Mouse (Mus musculus) limb, embryonic 15.5 days (tissue): ENCODE results near the gene Gbp2b. TPM values are rescaled to one million over a fixed set of nuclear protein-coding genes. Genes with fewer than 3 reads are reported as not detected.
A peak's percentile ranks its signal among the peaks of the same experiment; 100 is the strongest.
"Not testable (repeated sequence)": the region's sequence is repeated elsewhere in the genome, so short reads cannot be mapped to it uniquely, and the experiment has no call there.

Experiments used
- ATAC-seq: fragments of 200-750 bp; cut with Nextera tagmentation; 2 replicates; pipeline ENCODE4 v1.8.0; 2017; ENCODE audit warnings: low read depth, moderate TSS enrichment; ENCODE audit not compliant: insufficient number of reproducible peaks, low FRiP score, low TSS enrichment
- H3K27ac ChIP-seq: fragments of 300-500 bp; sonication (generic); 2 replicates; pipeline ENCODE4 v1.5.1; 2015; ENCODE audit warnings: moderate library complexity, mild to moderate bottlenecking, inconsistent platforms
- H3K27me3 ChIP-seq: fragments of 300-500 bp; sonication (generic); 2 replicates; pipeline ENCODE4 v1.6.1; 2015; ENCODE audit warnings: inconsistent platforms
- H3K36me3 ChIP-seq: fragments of 300-500 bp; sonication (generic); 2 replicates; pipeline ENCODE4 v1.6.1; 2015; ENCODE audit warnings: inconsistent platforms
- H3K4me1 ChIP-seq: fragments of 300-500 bp; sonication (generic); 2 replicates; pipeline ENCODE4 v1.6.1; 2015; ENCODE audit warnings: inconsistent platforms
- H3K4me2 ChIP-seq: fragments of 300-500 bp; sonication (generic); 2 replicates; pipeline ENCODE4 v1.6.1; 2015; ENCODE audit warnings: mild to moderate bottlenecking, inconsistent platforms
- H3K4me3 ChIP-seq: fragments of 300-500 bp; sonication (generic); 2 replicates; pipeline ENCODE4 v1.5.1; 2015; ENCODE audit warnings: mild to moderate bottlenecking, inconsistent platforms
- H3K9ac ChIP-seq: fragments of 300-500 bp; sonication (generic); 2 replicates; pipeline ENCODE4 v1.6.1; 2015; ENCODE audit warnings: inconsistent platforms
- H3K9me3 ChIP-seq: fragments of 300-500 bp; sonication (generic); 2 replicates; pipeline ENCODE4 v1.6.1; 2016; ENCODE audit warnings: inconsistent platforms
- WGBS: fragments of 180-500 bp; shearing (Covaris S2); methylation state at CpG from one replicate; pipeline ENCODE4 v1.1.7; 2015; 5-methylcytosine and 5-hydroxymethylcytosine counted together
- polyA plus RNA-seq: library from polyadenylated mRNA; unstranded; fragments of >200 nt; fragmentation: Nextera tagmentation; extraction: Ambion mirVana; gene quantifications from 2 replicates; pipeline ENCODE4 v1.2.1, GENCODE M21; 2015

The Gbp2b gene
- polyA plus RNA-seq: not detected in 2 replicates

GRCm38 (mm10) chr3:142594547-142594946 is at the start of gene Gbp2b:
TSS of gene Gbp2b (plus strand) at chr3:142594847.
- 53% methylated on average over 1 of the region's 1 CpGs for WGBS
- no peak within 1 kb of the TSS for H3K4me3 ChIP-seq

GRCm38 (mm10) chr3:142546690-142547089 is 48.0 kb upstream of the Gbp2b start:
- 80% methylated on average over 3 of the region's 3 CpGs for WGBS
- H3K9ac ChIP-seq: no peak overlapping the region
- no peaks in the 10 kb centered on the region for H3K36me3 ChIP-seq
- no peak overlapping the region for H3K4me3 ChIP-seq
- H3K27me3 ChIP-seq: no peaks in the 10 kb centered on the region
- H3K4me2 ChIP-seq: no peak overlapping the region
- no peak for ATAC-seq
- H3K4me1 ChIP-seq: no peaks in the 10 kb centered on the region
- no peaks in the 10 kb centered on the region for H3K9me3 ChIP-seq
- H3K27ac ChIP-seq: no peak overlapping the region

More at GRCm38 (mm10) chr3:142594547-142594946, at the start of gene Gbp2b:
- Histone ChIP-seq H3K4me2 (no peak within 1 kb of the TSS), H3K9ac (no peak within 1 kb of the TSS), H3K27ac (no peak within 1 kb of the TSS), H3K36me3 (no peaks in the 10 kb centered on the region), H3K27me3 (no peaks in the 10 kb centered on the region), H3K4me1 (no peaks in the 10 kb centered on the region), H3K9me3 (no peaks in the 10 kb centered on the region)
- no peak for ATAC-seq

- WGBS: 82% methylated on average over 3 of the region's 3 CpGs
- no peak overlapping the region for H3K4me2 ChIP-seq
- no peaks in the 10 kb centered on the region for H3K36me3 ChIP-seq
- no peaks in the 10 kb centered on the region for H3K27me3 ChIP-seq
- no peaks in the 10 kb centered on the region for H3K4me1 ChIP-seq
- no peak overlapping the region for H3K27ac ChIP-seq
- no peak overlapping the region for H3K9ac ChIP-seq
- no peak overlapping the region for H3K4me3 ChIP-seq
- ATAC-seq: no peak
- H3K9me3 ChIP-seq: no peaks in the 10 kb centered on the region
Observed at GRCm38 (mm10) chr3:142550052-142550676, 44.5 kb upstream of the Gbp2b start.

DNA sequence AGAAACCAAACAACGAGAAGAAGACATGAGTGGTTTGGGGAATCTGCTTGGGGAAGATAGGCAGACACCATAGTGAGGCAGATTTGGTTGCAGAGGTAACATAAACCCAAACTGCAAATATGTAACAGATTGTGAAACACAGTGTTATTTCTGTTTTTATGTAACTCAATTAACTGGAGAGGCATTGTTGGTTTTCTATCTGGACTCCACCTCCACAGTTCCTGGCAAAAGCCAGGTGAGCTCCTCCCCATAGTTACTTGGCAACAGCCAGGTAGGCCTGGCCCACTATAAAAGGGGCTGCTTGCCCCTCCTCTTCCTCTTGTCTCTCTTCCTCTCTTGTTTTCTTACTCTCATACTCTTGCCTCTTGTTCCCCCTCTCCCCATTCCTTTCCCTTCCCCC is 40.0 kb upstream of the Gbp2b start:
- Histone ChIP-seq H3K27ac (no peak overlapping the region), H3K36me3 (no peaks in the 10 kb centered on the region), H3K9ac (no peak overlapping the region), H3K4me2 (no peak overlapping the region), H3K27me3 (no peaks in the 10 kb centered on the region), H3K4me3 (no peak overlapping the region), H3K4me1 (no peaks in the 10 kb centered on the region), H3K9me3 (no peaks in the 10 kb centered on the region)
- no peak for ATAC-seq
- 73% methylated on average over 1 of the region's 1 CpGs for WGBS

DNA sequence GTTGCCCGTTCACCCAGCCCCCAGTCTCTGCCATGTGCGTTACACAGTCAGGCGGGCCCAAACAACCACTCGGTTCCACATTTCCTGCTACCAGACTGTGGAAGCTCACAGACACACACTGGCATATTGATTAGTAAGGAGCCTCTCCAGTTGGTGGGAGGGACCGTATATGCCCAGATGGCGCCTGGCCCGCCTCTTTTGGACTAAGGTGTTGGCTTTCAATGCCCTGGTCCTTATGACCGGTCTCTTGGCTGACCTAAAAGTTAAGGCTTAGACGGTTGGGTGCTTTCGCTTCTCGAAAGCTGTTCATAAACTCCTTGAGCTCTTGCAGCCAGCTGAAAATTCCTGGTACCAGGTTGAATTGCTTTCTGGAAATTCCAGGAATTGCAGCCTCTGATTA is 39.0 kb upstream of the Gbp2b start:
- WGBS: 82% methylated on average over 11 of the region's 11 CpGs
- no peak for ATAC-seq
- no peak overlapping the region for H3K4me3 ChIP-seq

DNA sequence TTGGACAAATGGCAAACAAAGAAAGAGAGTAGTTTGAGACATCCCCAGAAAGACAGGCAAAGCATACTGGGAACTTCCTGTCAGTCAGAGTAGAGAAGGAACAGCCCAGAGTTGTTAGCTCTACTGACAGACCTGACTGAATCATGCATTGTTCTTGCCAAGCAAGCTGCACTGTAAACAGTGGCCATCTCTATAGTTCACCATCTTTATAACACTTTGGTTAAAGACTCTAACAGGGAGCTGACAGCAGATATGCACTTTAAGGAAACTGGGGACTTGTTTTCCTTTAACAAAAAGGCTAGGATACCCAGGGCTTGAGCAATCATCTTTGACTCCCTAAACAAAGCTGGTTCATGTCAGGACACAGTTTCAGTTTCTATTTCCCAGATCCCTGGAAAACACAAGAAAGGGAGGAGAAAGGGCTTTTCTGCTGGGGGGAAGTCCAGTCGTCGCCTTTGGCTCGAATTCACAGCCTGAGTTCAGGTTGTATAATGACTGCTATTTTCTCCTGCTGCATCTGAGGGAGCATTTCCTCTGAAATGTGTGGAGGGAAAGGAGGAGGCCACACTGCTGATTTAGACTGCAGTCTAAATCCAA is 34.9 kb upstream of the Gbp2b start, which contains the start of gene Gbp3:
Gene Gbp3, plus strand, starts transcription at position 395 of the 597 bp plus-strand sequence.
- Histone ChIP-seq H3K4me3 (peak within 1 kb of the TSS; percentile 36), H3K27me3 (no peaks in the 10 kb centered on the region), H3K4me1 (0 out of 2 replicates have a peak, but pooled peaks cover 3% of the 10 kb centered on the region), H3K27ac (no peak within 1 kb of the TSS), H3K9ac (0 out of 2 replicates have a peak within 1 kb of the TSS, but pooled peaks have one; percentile 7), H3K9me3 (no peaks in the 10 kb centered on the region), H3K36me3 (no peaks in the 10 kb centered on the region), H3K4me2 (peak within 1 kb of the TSS; percentile 45)
- ATAC-seq: no peak
- 26% methylated on average over 3 of the region's 3 CpGs for WGBS

More for the DNA sequence above, 39.0 kb upstream of the Gbp2b start:
- H3K9ac ChIP-seq: no peak overlapping the region
- H3K36me3 ChIP-seq: no peaks in the 10 kb centered on the region
- no peak overlapping the region for H3K27ac ChIP-seq
- no peaks in the 10 kb centered on the region for H3K27me3 ChIP-seq
- 0 out of 2 replicates have a peak, but pooled peaks cover 3% of the 10 kb centered on the region for H3K4me1 ChIP-seq
- H3K4me2 ChIP-seq: no peak overlapping the region
- no peaks in the 10 kb centered on the region for H3K9me3 ChIP-seq

DNA sequence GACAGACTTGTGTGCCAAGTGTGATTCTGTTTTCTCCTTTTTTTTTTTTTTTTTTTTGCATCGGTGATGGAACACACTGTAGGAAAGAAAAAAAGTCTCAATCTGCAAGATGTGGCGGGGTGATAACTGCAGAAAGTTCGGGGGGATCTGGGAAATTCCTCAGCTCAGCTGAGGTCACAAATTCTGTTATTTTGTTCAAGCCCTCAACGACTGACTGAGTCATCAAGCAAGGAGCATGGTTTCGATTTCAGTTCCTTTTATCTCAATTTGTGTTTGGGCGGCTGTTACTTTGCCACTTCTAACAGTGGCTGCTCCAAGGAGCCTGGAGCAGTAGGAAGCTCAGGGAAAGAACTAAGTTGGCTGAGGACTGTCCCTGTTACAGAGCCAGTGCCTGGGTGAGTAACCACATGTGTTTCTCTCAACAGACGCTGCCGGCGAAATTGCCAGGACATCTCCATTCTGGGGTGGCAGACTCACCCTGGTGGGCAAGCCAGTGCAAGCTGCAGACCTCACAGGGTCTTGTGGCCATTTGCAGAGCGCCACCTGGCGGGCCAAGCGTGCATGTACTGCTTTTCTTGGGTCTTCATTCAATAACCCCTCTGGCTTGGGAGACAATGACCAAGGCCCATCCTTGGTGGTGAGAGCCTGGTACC is 34.2 kb upstream of the Gbp2b start:
- no peak for ATAC-seq
- Histone ChIP-seq H3K36me3 (no peaks in the 10 kb centered on the region), H3K9ac (0 out of 2 replicates have a peak overlapping the region, but pooled peaks have one; percentile 7), H3K4me2 (peak overlapping the region; percentile 45), H3K9me3 (no peaks in the 10 kb centered on the region), H3K4me3 (peak overlapping the region; percentile 36), H3K27me3 (no peaks in the 10 kb centered on the region), H3K27ac (no peak overlapping the region), H3K4me1 (0 out of 2 replicates have a peak, but pooled peaks cover 3% of the 10 kb centered on the region)
- 8% methylated on average over 12 of the region's 12 CpGs for whole genome bisulfite sequencing

DNA sequence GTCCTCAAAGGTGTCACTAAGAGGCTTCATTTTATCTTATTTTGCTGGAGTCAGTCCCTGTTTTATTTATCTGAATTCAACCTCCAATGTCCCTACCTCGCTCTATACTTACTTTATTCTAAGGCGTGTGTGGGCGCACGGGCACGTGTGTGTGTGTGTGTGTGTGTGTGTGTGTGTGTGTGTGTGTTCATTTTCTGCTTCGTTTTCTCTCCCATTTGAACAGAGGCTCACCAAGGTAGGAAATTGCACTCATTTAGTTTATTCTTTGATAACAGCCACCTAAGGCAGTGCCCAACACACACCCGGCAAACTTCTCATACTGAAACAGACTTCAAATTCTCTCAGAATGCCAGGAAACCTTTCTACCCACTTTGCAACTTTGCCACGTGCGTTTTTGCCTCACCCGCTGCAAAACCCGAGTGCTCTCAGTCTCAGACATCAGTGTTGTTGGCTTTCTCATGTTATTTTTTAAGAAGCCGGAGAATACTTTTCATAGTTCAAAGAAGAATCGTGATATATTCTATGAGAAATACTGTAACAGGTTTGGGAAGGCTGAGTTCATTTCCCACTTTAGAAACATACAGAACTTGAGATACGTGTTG is 33.5 kb upstream of the Gbp2b start:
- WGBS: 84% methylated on average over 14 of the region's 14 CpGs
- 0 out of 2 replicates have a peak, but pooled peaks cover 3% of the 10 kb centered on the region for H3K4me1 ChIP-seq
- H3K27me3 ChIP-seq: no peaks in the 10 kb centered on the region
- H3K9me3 ChIP-seq: no peaks in the 10 kb centered on the region
- no peak overlapping the region for H3K9ac ChIP-seq
- H3K4me2 ChIP-seq: no peak overlapping the region
- no peaks in the 10 kb centered on the region for H3K36me3 ChIP-seq
- no peak overlapping the region for H3K27ac ChIP-seq
- H3K4me3 ChIP-seq: no peak overlapping the region
- no peak for ATAC-seq

DNA sequence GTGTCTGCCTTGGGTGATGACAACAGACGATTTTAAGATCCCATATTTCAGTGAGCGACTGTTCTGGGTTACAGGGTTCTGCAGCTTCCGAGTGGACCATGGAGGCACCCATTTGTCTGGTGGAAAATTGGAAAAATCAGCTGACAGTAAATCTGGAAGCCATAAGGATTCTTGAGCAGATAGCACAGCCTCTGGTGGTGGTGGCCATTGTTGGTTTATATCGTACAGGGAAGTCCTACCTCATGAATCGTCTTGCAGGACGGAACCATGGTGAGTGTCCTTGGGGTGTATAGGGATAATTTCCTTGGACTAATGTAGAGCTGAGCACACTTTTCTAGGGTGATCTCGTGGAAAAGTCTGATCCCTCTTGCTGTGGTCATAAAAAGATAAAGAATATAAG is 33.0 kb upstream of the Gbp2b start:
- no peak overlapping the region for H3K27ac ChIP-seq
- no peaks in the 10 kb centered on the region for H3K9me3 ChIP-seq
- no peak overlapping the region for H3K4me2 ChIP-seq
- H3K27me3 ChIP-seq: no peaks in the 10 kb centered on the region
- no peaks in the 10 kb centered on the region for H3K36me3 ChIP-seq
- 0 out of 2 replicates have a peak, but pooled peaks cover 3% of the 10 kb centered on the region for H3K4me1 ChIP-seq
- 76% methylated on average over 7 of the region's 7 CpGs for WGBS
- ATAC-seq: no peak
- H3K9ac ChIP-seq: no peak overlapping the region
- H3K4me3 ChIP-seq: no peak overlapping the region

DNA sequence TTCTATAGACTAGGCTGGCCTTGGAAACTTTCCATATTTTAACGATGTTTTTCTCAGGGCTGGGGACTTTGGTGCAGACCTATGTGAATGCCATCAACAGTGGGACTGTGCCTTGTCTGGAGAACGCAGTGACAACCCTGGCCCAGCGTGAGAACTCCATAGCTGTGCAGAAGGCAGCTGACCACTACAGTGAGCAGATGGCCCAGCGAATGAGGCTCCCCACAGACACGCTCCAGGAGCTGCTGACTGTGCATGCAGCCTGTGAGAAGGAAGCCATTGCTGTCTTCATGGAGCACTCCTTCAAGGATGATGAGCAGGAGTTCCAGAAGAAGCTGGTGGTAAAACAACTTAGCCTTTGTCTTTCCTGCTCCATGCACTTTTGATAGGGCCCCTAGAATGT is 27.2 kb upstream of the Gbp2b start:
- not testable (repeated sequence) for H3K27me3 ChIP-seq, H3K9ac ChIP-seq, H3K36me3 ChIP-seq, H3K9me3 ChIP-seq, H3K4me1 ChIP-seq, H3K4me2 ChIP-seq, H3K4me3 ChIP-seq, H3K27ac ChIP-seq, ATAC-seq
- 63% methylated on average over 5 of the region's 5 CpGs for WGBS

DNA sequence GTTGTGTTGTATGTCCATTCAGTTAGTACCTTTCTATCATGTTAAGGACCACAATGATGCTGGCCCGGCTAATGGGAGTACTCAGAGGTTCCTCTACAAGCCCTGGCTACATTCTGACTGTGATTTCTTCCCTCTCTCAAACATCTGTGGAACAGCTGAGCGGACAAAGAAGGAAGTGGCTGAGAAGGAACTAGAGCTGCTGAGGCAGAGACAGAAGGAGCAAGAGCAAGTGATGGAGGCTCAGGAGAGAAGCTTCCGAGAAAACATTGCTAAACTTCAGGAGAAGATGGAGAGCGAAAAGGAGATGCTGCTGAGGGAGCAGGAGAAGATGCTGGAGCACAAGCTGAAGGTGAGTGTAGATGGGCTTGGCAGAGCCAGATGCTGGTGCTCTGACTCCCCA is 23.9 kb upstream of the Gbp2b start:
- Histone ChIP-seq H3K4me1 (no peaks in the 10 kb centered on the region), H3K4me3 (no peak overlapping the region), H3K27me3 (no peaks in the 10 kb centered on the region), H3K9ac (no peak overlapping the region), H3K27ac (no peak overlapping the region), H3K36me3 (no peaks in the 10 kb centered on the region), H3K9me3 (no peaks in the 10 kb centered on the region), H3K4me2 (no peak overlapping the region)
- WGBS: 90% methylated on average over 4 of the region's 4 CpGs
- ATAC-seq: no peak

DNA sequence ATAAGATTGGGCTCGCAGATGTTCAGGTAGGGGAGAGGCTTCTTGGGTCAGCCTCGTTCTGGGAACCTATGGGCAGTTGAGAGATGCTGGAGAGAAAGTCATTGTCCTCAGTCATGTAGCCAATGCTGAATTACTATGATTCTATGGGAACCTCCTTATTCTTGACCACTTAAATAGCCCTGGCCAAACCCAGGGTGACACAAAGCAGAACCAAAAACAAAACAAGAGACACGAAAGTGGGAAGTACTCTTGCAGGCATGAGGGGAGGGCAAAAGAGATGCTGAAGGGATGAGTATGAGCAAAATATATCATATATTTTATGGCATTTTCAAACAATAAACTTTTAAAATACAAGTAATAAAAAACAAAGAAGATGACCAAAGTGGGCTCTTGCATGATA is 17.5 kb upstream of the Gbp2b start:
- H3K4me1 ChIP-seq: no peaks in the 10 kb centered on the region
- no peak overlapping the region for H3K4me3 ChIP-seq
- no peaks in the 10 kb centered on the region for H3K36me3 ChIP-seq
- H3K9ac ChIP-seq: no peak overlapping the region
- ATAC-seq: no peak
- 80% methylated on average over 3 of the region's 3 CpGs for WGBS
- H3K4me2 ChIP-seq: no peak overlapping the region
- H3K9me3 ChIP-seq: no peaks in the 10 kb centered on the region
- H3K27ac ChIP-seq: no peak overlapping the region
- no peaks in the 10 kb centered on the region for H3K27me3 ChIP-seq
